Mouse (Mus musculus): ENCODE data around the gene Espl1.

Gene Espl1

DNA sequence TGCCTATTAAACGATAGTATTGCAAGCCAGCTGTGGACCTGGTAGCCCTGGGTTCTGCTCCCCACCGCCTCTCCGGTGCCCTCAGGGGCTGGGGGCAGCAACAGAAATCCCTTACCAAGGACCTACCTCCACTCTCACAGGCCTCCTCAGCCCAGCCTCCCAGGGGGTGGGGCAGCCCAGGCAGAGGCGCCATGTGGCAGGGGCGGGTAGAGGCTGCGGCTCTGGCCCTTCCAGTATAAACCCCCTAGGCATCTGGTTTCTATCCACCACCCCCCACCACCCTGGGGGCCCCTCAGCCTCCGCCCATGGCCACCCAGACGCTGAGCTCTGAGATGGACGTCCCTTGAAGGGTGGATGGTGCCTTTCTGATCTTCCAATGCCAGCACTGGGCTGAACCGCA is 74.7 kb downstream of the Espl1 start:
- DNase-seq (ENCODE audit: low spot score): no peak
